Mouse (Mus musculus): Measurements from ENCODE around the gene Sdc4.

Gene Sdc4

GRCm38 (mm10) chr2:164431676-164432465 is 11.8 kb downstream of the Sdc4 start:
- DNase-seq (ENCODE audit: low spot score), result no peak

GRCm38 (mm10) chr2:164430697-164431096 is 13.0 kb downstream of the Sdc4 start:
- DNase-seq (ENCODE audit: low spot score), result no peak

GRCm38 (mm10) chr2:164429881-164430615 is 13.6 kb downstream of the Sdc4 start:
- DNase-seq (ENCODE audit: low spot score), result no peak

GRCm38 (mm10) chr2:164428451-164428850 is 15.2 kb downstream of the Sdc4 start:
- no peak for DNase-seq (ENCODE audit: low spot score)

- no peak for DNase-seq (ENCODE audit: low spot score)
These were observed 16.7 kb downstream of the Sdc4 start for GRCm38 (mm10) chr2:164426952-164427351.

- no peak for DNase-seq (ENCODE audit: low spot score)
These were observed 17.6 kb downstream of the Sdc4 start for GRCm38 (mm10) chr2:164426121-164426520.

GRCm38 (mm10) chr2:164425401-164425800 is 18.3 kb downstream of the Sdc4 start:
- DNase-seq (ENCODE audit: low spot score), result no peak

- DNase-seq (ENCODE audit: low spot score), result no peak
These were observed 19.3 kb downstream of the Sdc4 start for GRCm38 (mm10) chr2:164424406-164424805.

GRCm38 (mm10) chr2:164423464-164423863 is 20.2 kb downstream of the Sdc4 start:
- no peak for DNase-seq (ENCODE audit: low spot score)

GRCm38 (mm10) chr2:164422675-164423393 is 20.9 kb downstream of the Sdc4 start:
- no peak for DNase-seq (ENCODE audit: low spot score)

GRCm38 (mm10) chr2:164421979-164422378 is 21.7 kb downstream of the Sdc4 start:
- DNase-seq (ENCODE audit: low spot score), result no peak

GRCm38 (mm10) chr2:164421306-164421705 is 22.4 kb downstream of the Sdc4 start:
- no peak for DNase-seq (ENCODE audit: low spot score)

- DNase-seq (ENCODE audit: low spot score), result no peak
These were observed 24.2 kb downstream of the Sdc4 start for GRCm38 (mm10) chr2:164419489-164419888.

GRCm38 (mm10) chr2:164418308-164418875 is 25.3 kb downstream of the Sdc4 start:
- no peak for DNase-seq (ENCODE audit: low spot score)

- no peak for DNase-seq (ENCODE audit: low spot score)
These were observed 26.5 kb downstream of the Sdc4 start for GRCm38 (mm10) chr2:164417198-164417597.

GRCm38 (mm10) chr2:164414581-164414980 is 29.1 kb downstream of the Sdc4 start:
- DNase-seq (ENCODE audit: low spot score), result no peak

- no peak for DNase-seq (ENCODE audit: low spot score)
These were observed 29.5 kb downstream of the Sdc4 start for GRCm38 (mm10) chr2:164414167-164414566.

GRCm38 (mm10) chr2:164407708-164408107 is 36.0 kb downstream of the Sdc4 start:
- DNase-seq (ENCODE audit: low spot score), result no peak

GRCm38 (mm10) chr2:164405519-164405918 is 38.2 kb downstream of the Sdc4 start:
- DNase-seq (ENCODE audit: low spot score), result no peak

GRCm38 (mm10) chr2:164405060-164405459 is 38.6 kb downstream of the Sdc4 start, which contains the start of gene Matn4:
Gene Matn4, minus strand, starts transcription at chr2:164405160.
- DNase-seq (ENCODE audit: low spot score), result no peak

GRCm38 (mm10) chr2:164404082-164404990 is 39.4 kb downstream of the Sdc4 start:
- no peak for DNase-seq (ENCODE audit: low spot score)

Data from yolk sac, embryonic 10.5 days (tissue).